Mouse (Mus musculus) kidney, postnatal 36 days (tissue): ENCODE results near the gene Bmyc.
"Not testable (repeated sequence)": the region's sequence is repeated elsewhere in the genome, so short reads cannot be mapped to it uniquely, and the experiment has no call there.

ENCODE experiments used
- DNase-seq, 2 experiments: peaks; one replicate each; pipeline ENCODE4 v3.0.0; 2021 to 2022; ENCODE audit warnings: mixed read lengths in 2 of 2

Bmyc gene

GRCm38 (mm10) chr2:25706643-25707481 lies at the start of gene Bmyc:
TSS of gene Bmyc (plus strand) at chr2:25706739.
- DNase-seq: peak; percentile 63 to 80

GRCm38 (mm10) chr2:25657246-25657645 lies 49.3 kb upstream of the Bmyc start:
- peak in 1 of 2 experiments; percentile 33 for DNase-seq

- no peak for DNase-seq
These were observed 48.9 kb upstream of the Bmyc start, which contains the start of gene Lcn5 for GRCm38 (mm10) chr2:25657652-25658051. TSS of gene Lcn5 (plus strand) at chr2:25657952.

- DNase-seq: no peak
These were observed 46.3 kb upstream of the Bmyc start for GRCm38 (mm10) chr2:25660279-25660678.

- no peak for DNase-seq
These were observed 45.1 kb upstream of the Bmyc start for GRCm38 (mm10) chr2:25661245-25661970.

GRCm38 (mm10) chr2:25663511-25663910 lies 43.0 kb upstream of the Bmyc start:
- peak; percentile 41 to 82 for DNase-seq

- no peak for DNase-seq
These were observed 42.4 kb upstream of the Bmyc start for GRCm38 (mm10) chr2:25664125-25664524.

GRCm38 (mm10) chr2:25666516-25666915 lies 40.0 kb upstream of the Bmyc start:
- DNase-seq: no peak

- DNase-seq: no peak
These were observed 30.1 kb upstream of the Bmyc start, which contains the start of gene Lcn6 for GRCm38 (mm10) chr2:25676486-25676885. TSS of gene Lcn6 (plus strand) at chr2:25676786.

GRCm38 (mm10) chr2:25679559-25679958 lies 27.0 kb upstream of the Bmyc start:
- DNase-seq: no peak

GRCm38 (mm10) chr2:25682426-25682825 lies 24.1 kb upstream of the Bmyc start, which contains the start of gene Lcn10:
TSS of gene Lcn10 (plus strand) at chr2:25682726.
- DNase-seq: no peak

GRCm38 (mm10) chr2:25686941-25687340 lies 19.6 kb upstream of the Bmyc start:
- no peak for DNase-seq

GRCm38 (mm10) chr2:25694605-25695004 lies 11.9 kb upstream of the Bmyc start:
- peak; percentile 42 to 86 for DNase-seq

GRCm38 (mm10) chr2:25696951-25697350 lies 9.6 kb upstream of the Bmyc start:
- peak in 1 of 2 experiments; percentile 50 for DNase-seq

- peak in 1 of 2 experiments; percentile 46 for DNase-seq
These were observed 7.8 kb upstream of the Bmyc start for GRCm38 (mm10) chr2:25698696-25699095.

GRCm38 (mm10) chr2:25699743-25700142 lies 6.8 kb upstream of the Bmyc start, which contains the start of gene Obp2a:
TSS of gene Obp2a (plus strand) at chr2:25700043.
- not testable (repeated sequence) for DNase-seq

GRCm38 (mm10) chr2:25701001-25701400 lies 5.5 kb upstream of the Bmyc start:
- no peak for DNase-seq

- DNase-seq: no peak
These were observed 2.8 kb upstream of the Bmyc start for GRCm38 (mm10) chr2:25703706-25704105.

GRCm38 (mm10) chr2:25708121-25708520 lies 1.6 kb downstream of the Bmyc start:
- DNase-seq: peak; percentile 9 to 56

- DNase-seq: not testable (repeated sequence)
These were observed 2.5 kb downstream of the Bmyc start for GRCm38 (mm10) chr2:25709056-25709455.

- not testable (repeated sequence) for DNase-seq
These were observed 3.3 kb downstream of the Bmyc start for GRCm38 (mm10) chr2:25709791-25710190.

- not testable (repeated sequence) for DNase-seq
These were observed 5.1 kb downstream of the Bmyc start for GRCm38 (mm10) chr2:25711641-25712040.

- no peak for DNase-seq
These were observed 10.7 kb downstream of the Bmyc start for GRCm38 (mm10) chr2:25717222-25717621.
